Mouse (Mus musculus) MEL (cell line): ENCODE results near the gene Scn4a. TPM values are rescaled to one million over a fixed set of nuclear protein-coding genes. Genes with fewer than 3 reads are reported as not detected.
A peak's percentile ranks its signal among the peaks of the same experiment; 100 is the strongest.

ENCODE experiments used
- DNase-seq: peaks from one replicate; pipeline ENCODE4 v3.0.0; 2011; ENCODE audit warnings: low read depth, low spot score
- H3K27ac ChIP-seq: 2 replicates; pipeline ENCODE4 v1.5.1; 2012; ENCODE audit warnings: low read depth, mild to moderate bottlenecking, control low read depth, low read length, moderate library complexity; ENCODE audit not compliant: control insufficient read depth
- H3K27me3 ChIP-seq, 2 experiments: fragments of 150-350 bp in 1 of 2; sonication (generic) in 1 of 2; 2 replicates each; pipeline ENCODE4 v1.6.1; 2012; ENCODE audit warnings: low read length in 2 of 2, mild to moderate bottlenecking in 2 of 2, improper control_type of control experiment in 1 of 2, moderate library complexity in 1 of 2; ENCODE audit not compliant: insufficient read depth in 2 of 2, control insufficient read depth in 1 of 2
- H3K36me3 ChIP-seq, 2 experiments: 2 replicates each; pipeline ENCODE4 v1.6.1; 2012 to 2014; ENCODE audit warnings: low read length in 2 of 2, improper control_type of control experiment in 1 of 2, inconsistent platforms in 1 of 2, mild to moderate bottlenecking in 1 of 2; ENCODE audit not compliant: insufficient read depth in 2 of 2, control insufficient read depth in 1 of 2
- H3K4me1 ChIP-seq, 2 experiments: fragments of 150-350 bp in 1 of 2; sonication (generic) in 1 of 2; 2 replicates each; pipeline ENCODE4 v1.6.1; 2012; ENCODE audit warnings: low read length in 2 of 2, improper control_type of control experiment in 1 of 2, mild to moderate bottlenecking in 1 of 2; ENCODE audit not compliant: insufficient read depth in 2 of 2, control insufficient read depth in 1 of 2
- H3K4me3 ChIP-seq, 2 experiments: fragments of 150-350 bp in 1 of 2; sonication (generic) in 1 of 2; 2 replicates each; pipeline ENCODE4 v1.5.1; 2012; ENCODE audit warnings: low read depth in 2 of 2, low read length in 2 of 2, mild to moderate bottlenecking in 2 of 2, moderate library complexity in 2 of 2, control low read depth in 1 of 2, improper control_type of control experiment in 1 of 2; ENCODE audit not compliant: control insufficient read depth in 1 of 2, insufficient read depth in 1 of 2
- H3K79me2 ChIP-seq: 2 replicates; pipeline ENCODE4 v1.6.1; 2012; ENCODE audit warnings: mild to moderate bottlenecking, low read length, moderate library complexity; ENCODE audit not compliant: control insufficient read depth, poor library complexity, insufficient read depth
- H3K9ac ChIP-seq: 2 replicates; pipeline ENCODE4 v1.6.1; 2012; ENCODE audit warnings: low read depth, mild to moderate bottlenecking, control low read depth, low read length, moderate library complexity; ENCODE audit not compliant: control insufficient read depth, poor library complexity, severe bottlenecking
- H3K9me3 ChIP-seq: fragments of 150-350 bp; sonication (generic); replicated peaks from 2 replicates; pipeline ENCODE4 v1.6.1; 2012; ENCODE audit warnings: mild to moderate bottlenecking, low read length, improper control_type of control experiment, moderate library complexity; ENCODE audit not compliant: insufficient read depth
- BHLHE40 ChIP-seq: IDR thresholded peaks from 2 replicates; pipeline ENCODE4 v1.6.1; 2012; ENCODE audit warnings: low read depth, mild to moderate bottlenecking, inconsistent platforms, low read length, improper control_type of control experiment, borderline replicate concordance
- CHD1 ChIP-seq: IDR thresholded peaks from 2 replicates; pipeline ENCODE4 v1.6.1; 2012; ENCODE audit warnings: low read depth, mild to moderate bottlenecking, inconsistent platforms, low read length, improper control_type of control experiment
- CHD2 ChIP-seq: IDR thresholded peaks from 2 replicates; pipeline ENCODE4 v1.6.1; 2011; ENCODE audit warnings: low read length, improper control_type of control experiment
- CTCF ChIP-seq, 3 experiments: IDR thresholded peaks in 2 of 3; conservative IDR thresholded peaks in 1 of 3; 2 replicates each; pipeline ENCODE4 v1.5.1; 2011 to 2012; ENCODE audit warnings: low read length in 3 of 3, low read depth in 2 of 3, mild to moderate bottlenecking in 2 of 3, improper control_type of control experiment in 1 of 3, inconsistent platforms in 1 of 3, mixed read lengths in 1 of 3, moderate library complexity in 1 of 3; ENCODE audit not compliant: control insufficient read depth in 1 of 3, insufficient read depth in 1 of 3, poor library complexity in 1 of 3, severe bottlenecking in 1 of 3
- ELF1 ChIP-seq: IDR thresholded peaks from 2 replicates; pipeline ENCODE4 v1.6.1; 2014; ENCODE audit warnings: low read depth, mild to moderate bottlenecking, inconsistent platforms, low read length, improper control_type of control experiment, moderate library complexity
- EP300 ChIP-seq, 2 experiments: IDR thresholded peaks; 2 replicates each; pipeline ENCODE4 v1.6.1; 2011; ENCODE audit warnings: improper control_type of control experiment in 2 of 2, low read length in 2 of 2, low read depth in 1 of 2, mild to moderate bottlenecking in 1 of 2
- ETS1 ChIP-seq: IDR thresholded peaks from 2 replicates; pipeline ENCODE4 v1.6.1; 2012; ENCODE audit warnings: low read depth, mild to moderate bottlenecking, inconsistent platforms, low read length, improper control_type of control experiment, moderate library complexity
- GABPA ChIP-seq: IDR thresholded peaks from 2 replicates; pipeline ENCODE4 v1.6.1; 2012; ENCODE audit warnings: low read depth, mild to moderate bottlenecking, inconsistent platforms, low read length, improper control_type of control experiment, moderate library complexity
- GATA1 ChIP-seq: IDR thresholded peaks from 2 replicates; pipeline ENCODE4 v1.6.1; 2011; ENCODE audit warnings: low read depth, low read length, improper control_type of control experiment
- HCFC1 ChIP-seq: IDR thresholded peaks from 2 replicates; pipeline ENCODE4 v1.6.1; 2012; ENCODE audit warnings: low read depth, mild to moderate bottlenecking, inconsistent platforms, low read length, improper control_type of control experiment, moderate library complexity
- JUND ChIP-seq: IDR thresholded peaks from 2 replicates; pipeline ENCODE4 v1.6.1; 2011; ENCODE audit warnings: low read depth, mild to moderate bottlenecking, improper control_type of control experiment, low read length
- KAT2A ChIP-seq: conservative IDR thresholded peaks from 2 replicates; pipeline ENCODE4 v1.6.1; 2012; ENCODE audit warnings: low read depth, low read length, improper control_type of control experiment, inconsistent platforms
- MAFK ChIP-seq: IDR thresholded peaks from 2 replicates; pipeline ENCODE4 v1.6.1; 2011; ENCODE audit warnings: low read depth, mild to moderate bottlenecking, low read length, improper control_type of control experiment, borderline replicate concordance
- MAX ChIP-seq: IDR thresholded peaks from 2 replicates; pipeline ENCODE4 v1.6.1; 2011; ENCODE audit warnings: low read length, improper control_type of control experiment
- MAZ ChIP-seq: IDR thresholded peaks from 2 replicates; pipeline ENCODE4 v1.6.1; 2012; ENCODE audit warnings: low read depth, mild to moderate bottlenecking, inconsistent platforms, low read length, improper control_type of control experiment
- MEF2A ChIP-seq: IDR thresholded peaks from 2 replicates; pipeline ENCODE4 v1.6.1; 2014; ENCODE audit warnings: low read depth, mild to moderate bottlenecking, inconsistent platforms, low read length, improper control_type of control experiment; ENCODE audit not compliant: poor library complexity, insufficient replicate concordance, severe bottlenecking; ENCODE audit errors: extremely low read depth
- MXI1 ChIP-seq: IDR thresholded peaks from 2 replicates; pipeline ENCODE4 v1.6.1; 2011; ENCODE audit warnings: mild to moderate bottlenecking, low read depth, low read length, improper control_type of control experiment
- MYB ChIP-seq: IDR thresholded peaks from 2 replicates; pipeline ENCODE4 v1.6.1; 2011; ENCODE audit warnings: mild to moderate bottlenecking, low read depth, low read length, improper control_type of control experiment
- MYC ChIP-seq: IDR thresholded peaks from 2 replicates; pipeline ENCODE4 v1.6.1; 2011; ENCODE audit warnings: low read depth, mild to moderate bottlenecking, low read length, improper control_type of control experiment, moderate library complexity
- NRF1 ChIP-seq: IDR thresholded peaks from 2 replicates; pipeline ENCODE4 v1.6.1; 2014; ENCODE audit warnings: low read depth, mild to moderate bottlenecking, inconsistent platforms, low read length, improper control_type of control experiment, moderate library complexity; ENCODE audit not compliant: poor library complexity, insufficient read depth, severe bottlenecking
- POLR2A ChIP-seq, 2 experiments: IDR thresholded peaks; 2 replicates each; pipeline ENCODE4 v1.6.1; 2011 to 2012; ENCODE audit warnings: low read length in 2 of 2, mild to moderate bottlenecking in 2 of 2, control low read depth in 1 of 2, improper control_type of control experiment in 1 of 2, low read depth in 1 of 2, moderate library complexity in 1 of 2; ENCODE audit not compliant: control insufficient read depth in 1 of 2, insufficient read depth in 1 of 2, poor library complexity in 1 of 2
- POLR2AphosphoS2 ChIP-seq: IDR thresholded peaks from 2 replicates; pipeline ENCODE4 v1.6.1; 2011; ENCODE audit warnings: low read length, improper control_type of control experiment
- POLR2AphosphoS5 ChIP-seq: IDR thresholded peaks from 2 replicates; pipeline ENCODE4 v1.6.1; 2012; ENCODE audit warnings: low read depth, borderline replicate concordance, mild to moderate bottlenecking, inconsistent platforms, low read length, moderate library complexity, mixed read lengths
- RAD21 ChIP-seq: IDR thresholded peaks from 2 replicates; pipeline ENCODE4 v1.6.1; 2011; ENCODE audit warnings: mild to moderate bottlenecking, low read depth, low read length, improper control_type of control experiment
- RCOR1 ChIP-seq: IDR thresholded peaks from 2 replicates; pipeline ENCODE4 v1.6.1; 2012; ENCODE audit warnings: low read depth, mild to moderate bottlenecking, inconsistent platforms, low read length, improper control_type of control experiment
- SIN3A ChIP-seq: IDR thresholded peaks from 2 replicates; pipeline ENCODE4 v1.6.1; 2012; ENCODE audit warnings: low read length, improper control_type of control experiment, inconsistent platforms
- SMC3 ChIP-seq: IDR thresholded peaks from 2 replicates; pipeline ENCODE4 v1.6.1; 2011; ENCODE audit warnings: low read depth, low read length, improper control_type of control experiment
- TAL1 ChIP-seq: IDR thresholded peaks from 2 replicates; pipeline ENCODE4 v1.6.1; 2012; ENCODE audit warnings: mild to moderate bottlenecking, inconsistent platforms, low read length, moderate library complexity, mixed read lengths
- TBP ChIP-seq: IDR thresholded peaks from 2 replicates; pipeline ENCODE4 v1.8.0; 2011; ENCODE audit warnings: low read depth, low read length, improper control_type of control experiment
- TCF12 ChIP-seq: IDR thresholded peaks from 2 replicates; pipeline ENCODE4 v1.6.1; 2014; ENCODE audit warnings: low read depth, mild to moderate bottlenecking, inconsistent platforms, low read length, improper control_type of control experiment, moderate library complexity
- UBTF ChIP-seq: IDR thresholded peaks from 2 replicates; pipeline ENCODE4 v1.6.1; 2012; ENCODE audit warnings: low read depth, mild to moderate bottlenecking, inconsistent platforms, low read length, improper control_type of control experiment, moderate library complexity, borderline replicate concordance; ENCODE audit not compliant: insufficient read depth
- USF1 ChIP-seq: IDR thresholded peaks from 2 replicates; pipeline ENCODE4 v1.6.1; 2014; ENCODE audit warnings: low read depth, mild to moderate bottlenecking, inconsistent platforms, low read length, improper control_type of control experiment, moderate library complexity
- USF2 ChIP-seq, 2 experiments: IDR thresholded peaks; 2 replicates each; pipeline ENCODE4 v1.6.1; 2011 to 2012; ENCODE audit warnings: improper control_type of control experiment in 2 of 2, low read length in 2 of 2, borderline replicate concordance in 1 of 2, inconsistent platforms in 1 of 2, low read depth in 1 of 2, mild to moderate bottlenecking in 1 of 2; ENCODE audit not compliant: insufficient read depth in 1 of 2
- ZC3H11A ChIP-seq: IDR thresholded peaks from 2 replicates; pipeline ENCODE4 v1.6.1; 2012; ENCODE audit warnings: low read depth, mild to moderate bottlenecking, inconsistent platforms, low read length, improper control_type of control experiment
- ZKSCAN1 ChIP-seq: IDR thresholded peaks from 2 replicates; pipeline ENCODE4 v1.6.1; 2012; ENCODE audit warnings: low read depth, mild to moderate bottlenecking, inconsistent platforms, low read length, improper control_type of control experiment, moderate library complexity
- ZMIZ1 ChIP-seq: IDR thresholded peaks from 2 replicates; pipeline ENCODE4 v1.6.1; 2012; ENCODE audit warnings: low read depth, mild to moderate bottlenecking, inconsistent platforms, low read length, improper control_type of control experiment, moderate library complexity
- ZNF384 ChIP-seq: IDR thresholded peaks from 2 replicates; pipeline ENCODE4 v1.6.1; 2012; ENCODE audit warnings: low read depth, mild to moderate bottlenecking, inconsistent platforms, low read length, improper control_type of control experiment
- polyA plus RNA-seq, 2 experiments: library from polyadenylated mRNA; stranded (reverse) in 1 of 2; unstranded in 1 of 2; fragments of >175 nt in 1 of 2; fragments of >200 nt in 1 of 2; gene quantifications; 2 replicates each; pipeline versions ENCODE4 v1.2.1 to v1.2.4; 2012; ENCODE audit warnings: low replicate concordance in 2 of 2, low read depth in 1 of 2; ENCODE audit not compliant: insufficient read length in 2 of 2, insufficient read depth in 1 of 2, missing spikeins in 1 of 2
- total RNA-seq: library from RNA; depleted of rRNA; stranded (reverse); fragments of 300-350 nt; gene quantifications from 2 replicates; pipeline ENCODE4 v1.2.3, GENCODE M21; 2012

The Scn4a gene
- total and polyA plus RNA-seq, 3 experiments = 0.04 to 0.15 TPM; not detected in 1

DNA sequence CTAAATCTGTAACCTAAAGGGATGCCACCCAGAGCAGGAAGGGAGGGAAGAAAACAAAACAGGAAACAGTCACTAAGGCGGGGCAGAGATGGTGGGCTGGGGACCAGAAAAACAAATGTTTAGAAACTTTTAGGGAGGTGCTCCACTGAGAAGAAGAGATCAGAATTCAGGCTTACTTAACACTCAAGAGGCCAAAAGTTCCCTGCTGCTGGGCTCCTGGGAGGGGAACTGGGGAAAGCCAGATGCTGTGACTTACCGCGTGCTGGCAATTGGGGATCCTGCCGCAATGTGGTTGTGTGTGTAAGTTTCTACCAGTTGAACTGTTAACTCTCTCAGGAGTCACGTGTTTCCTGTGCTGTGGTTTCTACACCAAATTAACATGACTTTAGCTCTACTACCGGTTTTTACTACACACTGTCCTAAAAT lies 34.7 kb upstream of the Scn4a start, which contains the start of gene Icam2:
Gene Icam2, minus strand, starts transcription at position 285 of the 426 bp plus-strand sequence.
- no peaks in the 10 kb centered on the region for H3K9me3 ChIP-seq
- H3K27me3 ChIP-seq = no peaks in the 10 kb centered on the region
- peak; percentile 92 for DNase-seq
- H3K4me3 ChIP-seq = peak within 1 kb of the TSS; percentile 64 to 80
- peak within 1 kb of the TSS; percentile 77 for H3K9ac ChIP-seq
- H3K27ac ChIP-seq = peak within 1 kb of the TSS; percentile 96
- peaks cover 0 to 41% of the 10 kb centered on the region in 2 experiments; a peak in 2 of 4 replicates for H3K36me3 ChIP-seq
- H3K79me2 ChIP-seq = peaks cover 6% of the 10 kb centered on the region
- H3K4me1 ChIP-seq = peaks cover 23 to 40% of the 10 kb centered on the region in 2 experiments
- TF ChIP-seq NRF1 (no peak), EP300 (IDR thresholded peaks at IDR 0.05; ENCODE audit: low read depth in 1 of 2, low read length in 2 of 2) (peak in 1 of 2 experiments; percentile 80; a peak in 2 of 4 replicates), RCOR1 (no peak), ZMIZ1 (peak; percentile 81), GABPA (no peak), ZNF384 (no peak), BHLHE40 (peak; percentile 91), CHD1 (no peak), CHD2 (no peak), GATA1 (peak; percentile 12; the same call in 1 of the 2 replicates), MYB (peak; percentile 96), MAX (peak; percentile 99), ZKSCAN1 (no peak), USF1 (peak; percentile 96), POLR2AphosphoS5 (no peak), MYC (peak; percentile 99), SIN3A (peak; percentile 95), MAFK (no peak), ETS1 (peak; percentile 83), CTCF (IDR thresholded peaks at IDR 0.05 in 2 of 3, conservative IDR thresholded peaks at IDR 0.05 in 1 of 3; ENCODE audit: control insufficient read depth in 1 of 3, insufficient read depth in 1 of 3, low read depth in 2 of 3, low read length in 3 of 3, poor library complexity in 1 of 3, severe bottlenecking in 1 of 3) (no peak), ELF1 (peak; percentile 45; the same call in 1 of the 2 replicates), TAL1 (no peak), USF2 (IDR thresholded peaks at IDR 0.05; ENCODE audit: borderline replicate concordance in 1 of 2, insufficient read depth in 1 of 2, low read depth in 1 of 2, low read length in 2 of 2) (peak; percentile 46 to 74; a peak in 3 of 4 replicates), MAZ (peak; percentile 16; the same call in 1 of the 2 replicates), ZC3H11A (no peak), TCF12 (peak; percentile 33; the same call in 1 of the 2 replicates), POLR2AphosphoS2 (peak; percentile 53; the same call in 1 of the 2 replicates), JUND (no peak), UBTF (no peak), RAD21 (no peak), KAT2A (no peak; the same call in 1 of the 2 replicates), MXI1 (peak; percentile 97), TBP (peak; percentile 91), HCFC1 (no peak), POLR2A (IDR thresholded peaks at IDR 0.05; ENCODE audit: control insufficient read depth in 1 of 2, insufficient read depth in 1 of 2, low read depth in 1 of 2, low read length in 2 of 2, poor library complexity in 1 of 2) (peak; percentile 70 to 97; a peak in 3 of 4 replicates), SMC3 (no peak), MEF2A (no peak)
